Mouse (Mus musculus) macrophage (primary cell): ENCODE measurements around the gene Smpd3. TPM values are rescaled to one million over a fixed set of nuclear protein-coding genes. Genes with fewer than 3 reads are reported as not detected.

Experiments used
- polyA plus RNA-seq: library from polyadenylated mRNA; stranded (reverse); fragments of 250-400 nt; gene quantifications from 3 replicates; pipeline ENCODE4 v1.2.4, GENCODE M21; 2018; ENCODE audit warnings: inconsistent platforms

The Smpd3 gene
- polyA plus RNA-seq, 1 experiment from 2014 or later = 1.0 TPM

Other genes with a start within 250 kb of the Smpd3 start
- gene Esrp2, start 201.0 kb downstream of the Smpd3 start, polyA plus RNA-seq = not detected in 3 replicates
- gene Pla2g15, start 187.6 kb downstream of the Smpd3 start, polyA plus RNA-seq = 132 to 176 TPM (median 135 TPM) in 3 replicates
- 4.4 to 10.2 TPM (median 4.9 TPM) in 3 replicates for gene Slc7a6, start 169.1 kb downstream of the Smpd3 start, polyA plus RNA-seq
- gene Slc7a6os, start 127.1 kb downstream of the Smpd3 start, polyA plus RNA-seq = 28.1 to 38.1 TPM (median 29.3 TPM) in 3 replicates
- gene Prmt7, start 127.1 kb downstream of the Smpd3 start, polyA plus RNA-seq = 9.7 to 30.4 TPM (median 17.5 TPM) in 3 replicates
- 28.4 to 47.9 TPM (median 29.5 TPM) in 3 replicates for gene Zfp90, start 77.3 kb upstream of the Smpd3 start, polyA plus RNA-seq
- not detected in 3 replicates for gene 6030452D12Rik, start 162.5 kb upstream of the Smpd3 start, polyA plus RNA-seq
- gene Cdh3, start 172.9 kb upstream of the Smpd3 start, polyA plus RNA-seq = not detected in 3 replicates
- gene Gm10073, start 235.5 kb upstream of the Smpd3 start, polyA plus RNA-seq = 1.9 to 16.1 TPM (median 13.7 TPM) in 3 replicates